Mouse (Mus musculus): ENCODE data around the gene BC034090.

BC034090 gene

GRCm38 (mm10) chr1:155241701-155242487 lies 2.4 kb downstream of the BC034090 start:
- DNase-seq = no peak

- DNase-seq = peak in 1 of 2 experiments; percentile 3
Observed at GRCm38 (mm10) chr1:155239962-155240717, 4.1 kb downstream of the BC034090 start.

- DNase-seq = peak in 1 of 2 experiments; percentile 1
Observed at GRCm38 (mm10) chr1:155239169-155239568, 5.1 kb downstream of the BC034090 start.

GRCm38 (mm10) chr1:155238126-155238525 lies 6.1 kb downstream of the BC034090 start:
- no peak for DNase-seq

- DNase-seq = no peak
Observed at GRCm38 (mm10) chr1:155237390-155237789, 6.9 kb downstream of the BC034090 start.

- DNase-seq = peak in 1 of 2 experiments; percentile 5
Observed at GRCm38 (mm10) chr1:155236306-155237024, 7.8 kb downstream of the BC034090 start.

GRCm38 (mm10) chr1:155235641-155236040 lies 8.6 kb downstream of the BC034090 start:
- DNase-seq = no peak

- DNase-seq = peak; percentile 28 to 41
Observed at GRCm38 (mm10) chr1:155233931-155234607, 10.2 kb downstream of the BC034090 start.

GRCm38 (mm10) chr1:155233378-155233777 lies 10.9 kb downstream of the BC034090 start:
- DNase-seq = peak in 1 of 2 experiments; percentile 13

GRCm38 (mm10) chr1:155232786-155233185 lies 11.5 kb downstream of the BC034090 start:
- DNase-seq = peak; percentile 52 to 53

GRCm38 (mm10) chr1:155232385-155232784 lies 11.9 kb downstream of the BC034090 start:
- DNase-seq = peak in 1 of 2 experiments; percentile 17

- DNase-seq = no peak
Observed at GRCm38 (mm10) chr1:155229464-155230411, 14.5 kb downstream of the BC034090 start.

GRCm38 (mm10) chr1:155223849-155224554 lies 20.2 kb downstream of the BC034090 start:
- DNase-seq = peak; percentile 86 to 87

- DNase-seq = no peak
Observed at GRCm38 (mm10) chr1:155223036-155223435, 21.2 kb downstream of the BC034090 start.

GRCm38 (mm10) chr1:155222101-155222669 lies 22.1 kb downstream of the BC034090 start:
- peak; percentile 55 to 56 for DNase-seq

GRCm38 (mm10) chr1:155218924-155219323 lies 25.3 kb downstream of the BC034090 start:
- no peak for DNase-seq

GRCm38 (mm10) chr1:155217865-155218541 lies 26.2 kb downstream of the BC034090 start:
- DNase-seq = peak; percentile 61 to 68

GRCm38 (mm10) chr1:155216844-155217243 lies 27.4 kb downstream of the BC034090 start:
- DNase-seq = no peak

GRCm38 (mm10) chr1:155216313-155216712 lies 27.9 kb downstream of the BC034090 start:
- no peak for DNase-seq
